Mouse (Mus musculus): ENCODE measurements at regions not wholly inside any gene's neighbourhood (a gene's known extent, or its start where the extent isn't known, plus 50 kb on each side); places are given as distances from the start of the nearest gene placed in this dataset.
A peak's percentile ranks its signal among the peaks of the same experiment; 100 is the strongest.

- TF ChIP-seq CTCF (conservative IDR thresholded peaks at IDR 0.05; ENCODE audit: insufficient read depth, insufficient read length, low read depth, low read length) (no peak), POLR2A (IDR thresholded peaks at IDR 0.05; ENCODE audit: low read depth, low read length) (no peak)
- WGBS, result 60% methylated on average over 5 of the region's 5 CpGs
Measured at GRCm38 (mm10) chr10:41018888-41019287, 53.2 kb downstream of the Gpr6 start.

GRCm38 (mm10) chr10:41016547-41016946 lies 55.5 kb downstream of the Gpr6 start:
- H3K27ac ChIP-seq (ENCODE audit: insufficient read depth, low read depth, low read length), result no peak overlapping the region
- H3K4me3 ChIP-seq (ENCODE audit: insufficient read depth, low read depth, low read length), result no peak overlapping the region
- 62% methylated on average over 7 of the region's 7 CpGs for WGBS
- TF ChIP-seq CTCF (conservative IDR thresholded peaks at IDR 0.05; ENCODE audit: insufficient read depth, insufficient read length, low read depth, low read length), result no peak
- TF ChIP-seq POLR2A (IDR thresholded peaks at IDR 0.05; ENCODE audit: low read depth, low read length), result no peak
- H3K36me3 ChIP-seq (ENCODE audit: control insufficient read depth, insufficient read depth, low read length), result no peaks in the 10 kb centered on the region
- DNase-seq, result no peak
- H3K4me1 ChIP-seq (ENCODE audit: control insufficient read depth, insufficient read depth, low read length), result no peaks in the 10 kb centered on the region
- no peaks in the 10 kb centered on the region for H3K27me3 ChIP-seq (replicated peaks; ENCODE audit: control insufficient read depth, insufficient read depth, low read length)

More at GRCm38 (mm10) chr10:41018888-41019287, 53.2 kb downstream of the Gpr6 start:
- H3K27me3 ChIP-seq (replicated peaks; ENCODE audit: control insufficient read depth, insufficient read depth, low read length), result no peaks in the 10 kb centered on the region
- H3K27ac ChIP-seq (ENCODE audit: insufficient read depth, low read depth, low read length), result no peak overlapping the region
- no peak for DNase-seq
- H3K4me3 ChIP-seq (ENCODE audit: insufficient read depth, low read depth, low read length), result no peak overlapping the region
- no peaks in the 10 kb centered on the region for H3K36me3 ChIP-seq (ENCODE audit: control insufficient read depth, insufficient read depth, low read length)
- no peaks in the 10 kb centered on the region for H3K4me1 ChIP-seq (ENCODE audit: control insufficient read depth, insufficient read depth, low read length)

GRCm38 (mm10) chr10:41015654-41016053 lies 56.4 kb downstream of the Gpr6 start:
- Histone ChIP-seq H3K27ac (ENCODE audit: insufficient read depth, low read depth, low read length) (no peak overlapping the region), H3K27me3 (replicated peaks; ENCODE audit: control insufficient read depth, insufficient read depth, low read length) (no peaks in the 10 kb centered on the region), H3K36me3 (ENCODE audit: control insufficient read depth, insufficient read depth, low read length) (no peaks in the 10 kb centered on the region), H3K4me1 (ENCODE audit: control insufficient read depth, insufficient read depth, low read length) (no peaks in the 10 kb centered on the region), H3K4me3 (ENCODE audit: insufficient read depth, low read depth, low read length) (no peak overlapping the region)
- peak; percentile 60 for DNase-seq
- WGBS, result 32% methylated on average over 4 of the region's 4 CpGs
- TF ChIP-seq POLR2A (IDR thresholded peaks at IDR 0.05; ENCODE audit: low read depth, low read length) (no peak), CTCF (conservative IDR thresholded peaks at IDR 0.05; ENCODE audit: insufficient read depth, insufficient read length, low read depth, low read length) (peak; percentile 59)

GRCm38 (mm10) chr10:41010585-41010984 lies 61.5 kb downstream of the Gpr6 start:
- Histone ChIP-seq H3K36me3 (ENCODE audit: control insufficient read depth, insufficient read depth, low read length) (no peaks in the 10 kb centered on the region), H3K27me3 (replicated peaks; ENCODE audit: control insufficient read depth, insufficient read depth, low read length) (no peaks in the 10 kb centered on the region), H3K4me3 (ENCODE audit: insufficient read depth, low read depth, low read length) (no peak overlapping the region), H3K27ac (ENCODE audit: insufficient read depth, low read depth, low read length) (no peak overlapping the region), H3K4me1 (ENCODE audit: control insufficient read depth, insufficient read depth, low read length) (no peaks in the 10 kb centered on the region)
- DNase-seq, result no peak
- TF ChIP-seq POLR2A (IDR thresholded peaks at IDR 0.05; ENCODE audit: low read depth, low read length) (no peak), CTCF (conservative IDR thresholded peaks at IDR 0.05; ENCODE audit: insufficient read depth, insufficient read length, low read depth, low read length) (no peak)
- WGBS, result 87% methylated on average over 2 of the region's 2 CpGs

- Histone ChIP-seq H3K27me3 (replicated peaks; ENCODE audit: control insufficient read depth, insufficient read depth, low read length) (no peaks in the 10 kb centered on the region), H3K27ac (ENCODE audit: insufficient read depth, low read depth, low read length) (no peak overlapping the region), H3K36me3 (ENCODE audit: control insufficient read depth, insufficient read depth, low read length) (no peaks in the 10 kb centered on the region), H3K4me3 (ENCODE audit: insufficient read depth, low read depth, low read length) (no peak overlapping the region), H3K4me1 (ENCODE audit: control insufficient read depth, insufficient read depth, low read length) (no peaks in the 10 kb centered on the region)
- no peak for TF ChIP-seq POLR2A (IDR thresholded peaks at IDR 0.05; ENCODE audit: low read depth, low read length)
- no peak for TF ChIP-seq CTCF (conservative IDR thresholded peaks at IDR 0.05; ENCODE audit: insufficient read depth, insufficient read length, low read depth, low read length)
- WGBS, result 83% methylated on average over 3 of the region's 3 CpGs
- DNase-seq, result no peak
Measured at GRCm38 (mm10) chr10:41007866-41008265, 64.2 kb downstream of the Gpr6 start.

- 69% methylated on average over 9 of the region's 9 CpGs for WGBS
- no peaks in the 10 kb centered on the region for H3K27me3 ChIP-seq (replicated peaks; ENCODE audit: control insufficient read depth, insufficient read depth, low read length)
Measured at GRCm38 (mm10) chr10:41006634-41007033, 65.5 kb downstream of the Gpr6 start.

GRCm38 (mm10) chr10:41005776-41006175 lies 66.3 kb downstream of the Gpr6 start:
- 90% methylated on average over 9 of the region's 9 CpGs for WGBS
- Histone ChIP-seq H3K27me3 (replicated peaks; ENCODE audit: control insufficient read depth, insufficient read depth, low read length) (no peaks in the 10 kb centered on the region), H3K4me3 (ENCODE audit: insufficient read depth, low read depth, low read length) (no peak overlapping the region), H3K36me3 (ENCODE audit: control insufficient read depth, insufficient read depth, low read length) (no peaks in the 10 kb centered on the region), H3K27ac (ENCODE audit: insufficient read depth, low read depth, low read length) (no peak overlapping the region), H3K4me1 (ENCODE audit: control insufficient read depth, insufficient read depth, low read length) (no peaks in the 10 kb centered on the region)
- TF ChIP-seq CTCF (conservative IDR thresholded peaks at IDR 0.05; ENCODE audit: insufficient read depth, insufficient read length, low read depth, low read length) (no peak), POLR2A (IDR thresholded peaks at IDR 0.05; ENCODE audit: low read depth, low read length) (no peak)
- DNase-seq, result no peak

More at GRCm38 (mm10) chr10:41006634-41007033, 65.5 kb downstream of the Gpr6 start:
- no peaks in the 10 kb centered on the region for H3K36me3 ChIP-seq (ENCODE audit: control insufficient read depth, insufficient read depth, low read length)
- no peak overlapping the region for H3K4me3 ChIP-seq (ENCODE audit: insufficient read depth, low read depth, low read length)
- no peak for TF ChIP-seq POLR2A (IDR thresholded peaks at IDR 0.05; ENCODE audit: low read depth, low read length)
- TF ChIP-seq CTCF (conservative IDR thresholded peaks at IDR 0.05; ENCODE audit: insufficient read depth, insufficient read length, low read depth, low read length), result no peak
- no peaks in the 10 kb centered on the region for H3K4me1 ChIP-seq (ENCODE audit: control insufficient read depth, insufficient read depth, low read length)
- no peak for DNase-seq
- no peak overlapping the region for H3K27ac ChIP-seq (ENCODE audit: insufficient read depth, low read depth, low read length)
